Mouse (Mus musculus) embryonic facial prominence, embryonic 11.5 days (tissue): ENCODE results near the gene Nprl3. TPM values are rescaled to one million over a fixed set of nuclear protein-coding genes. Genes with fewer than 3 reads are reported as not detected.

Source experiments
- ATAC-seq: fragments of 200-750 bp; cut with Nextera tagmentation; replicated peaks from 2 replicates; pipeline ENCODE4 v1.8.0; 2017; ENCODE audit warnings: low read depth; ENCODE audit not compliant: insufficient number of reproducible peaks, low FRiP score, low TSS enrichment
- DNase-seq: peaks from one replicate; pipeline ENCODE4 v3.0.0-alpha.2; 2015; ENCODE audit warnings: low spot score
- H3K27ac ChIP-seq: fragments of 300-500 bp; sonication (generic); replicated peaks from 2 replicates; pipeline ENCODE4 v1.5.1; 2014; ENCODE audit warnings: mild to moderate bottlenecking, low read depth, low read length, control low read depth
- H3K27me3 ChIP-seq: fragments of 300-500 bp; sonication (generic); 2 replicates; pipeline ENCODE4 v1.6.1; 2014; ENCODE audit warnings: mild to moderate bottlenecking, low read length, moderate library complexity, mixed read lengths; ENCODE audit not compliant: control insufficient read depth, insufficient read depth
- H3K36me3 ChIP-seq: fragments of 300-500 bp; sonication (generic); replicated peaks from 2 replicates; pipeline ENCODE4 v1.6.1; 2014; ENCODE audit warnings: low read depth, mild to moderate bottlenecking, low read length, moderate library complexity, mixed read lengths; ENCODE audit not compliant: control insufficient read depth, insufficient read depth
- H3K4me1 ChIP-seq: fragments of 300-500 bp; sonication (generic); 2 replicates; pipeline ENCODE4 v1.6.1; 2014; ENCODE audit warnings: low read length, mixed read lengths; ENCODE audit not compliant: control insufficient read depth, insufficient read depth
- H3K4me2 ChIP-seq: fragments of 300-500 bp; sonication (generic); 2 replicates; pipeline ENCODE4 v1.6.1; 2014; ENCODE audit warnings: low read depth, mild to moderate bottlenecking, control low read depth, low read length, moderate library complexity
- H3K4me3 ChIP-seq: fragments of 300-500 bp; sonication (generic); 2 replicates; pipeline ENCODE4 v1.5.1; 2014; ENCODE audit warnings: low read depth, low read length, control low read depth
- H3K9ac ChIP-seq: fragments of 300-500 bp; sonication (generic); replicated peaks from 2 replicates; pipeline ENCODE4 v1.6.1; 2014; ENCODE audit warnings: mild to moderate bottlenecking, control low read depth, low read length
- H3K9me3 ChIP-seq: fragments of 300-500 bp; sonication (generic); replicated peaks from 2 replicates; pipeline ENCODE4 v1.6.1; 2016; ENCODE audit warnings: mild to moderate bottlenecking, low read length, inconsistent platforms, mixed read lengths; ENCODE audit not compliant: control insufficient read depth
- WGBS: fragments of 180-500 bp; shearing (Covaris S2); extraction: QIAGEN DNeasy Blood & Tissue Kit; methylation state at CpG from one replicate; pipeline ENCODE4 v1.1.7; 2014; 5-methylcytosine and 5-hydroxymethylcytosine counted together
- polyA plus RNA-seq: library from polyadenylated mRNA; unstranded; fragments of >200 nt; fragmentation: Nextera tagmentation; extraction: Ambion mirVana; gene quantifications from 2 replicates; pipeline ENCODE4 v1.2.1, GENCODE M21; 2014

Gene Nprl3
- polyA plus RNA-seq, 1 experiment from 2014 or later: 28.7 TPM

- ATAC-seq: no peak
- H3K9me3 ChIP-seq: no peaks in the 10 kb centered on the region
- DNase-seq: no peak
- 66% methylated on average over 2 of the region's 2 CpGs for WGBS
- no peak overlapping the region for H3K4me3 ChIP-seq
- no peak overlapping the region for H3K9ac ChIP-seq
- H3K27me3 ChIP-seq: no peaks in the 10 kb centered on the region
- H3K4me1 ChIP-seq: no peaks in the 10 kb centered on the region
- no peak overlapping the region for H3K27ac ChIP-seq
- no peaks in the 10 kb centered on the region for H3K36me3 ChIP-seq
- H3K4me2 ChIP-seq: no peak overlapping the region
Measured at GRCm38 (mm10) chr11:32280646-32281045, 13.1 kb upstream of the Nprl3 start.

- no peak overlapping the region for H3K4me3 ChIP-seq
- no peak overlapping the region for H3K9ac ChIP-seq
- no peaks in the 10 kb centered on the region for H3K4me1 ChIP-seq
- peak; percentile 12; the same call in 1 of the 2 replicates for ATAC-seq
- H3K4me2 ChIP-seq: no peak overlapping the region
- H3K36me3 ChIP-seq: no peaks in the 10 kb centered on the region
- WGBS: 84% methylated on average over 12 of the region's 12 CpGs
- DNase-seq: no peak
- H3K27me3 ChIP-seq: no peaks in the 10 kb centered on the region
- H3K9me3 ChIP-seq: no peaks in the 10 kb centered on the region
- no peak overlapping the region for H3K27ac ChIP-seq
Measured at GRCm38 (mm10) chr11:32278458-32278957, 11.0 kb upstream of the Nprl3 start.

GRCm38 (mm10) chr11:32277736-32278457 is 10.4 kb upstream of the Nprl3 start:
- Histone ChIP-seq H3K27me3 (no peaks in the 10 kb centered on the region), H3K36me3 (no peaks in the 10 kb centered on the region), H3K4me1 (no peaks in the 10 kb centered on the region), H3K27ac (no peak overlapping the region), H3K4me2 (no peak overlapping the region), H3K9me3 (no peaks in the 10 kb centered on the region), H3K9ac (no peak overlapping the region), H3K4me3 (no peak overlapping the region)
- 72% methylated on average over 21 of the region's 21 CpGs for WGBS
- DNase-seq (no peak), ATAC-seq (peak; percentile 66; the same call in 1 of the 2 replicates)

- H3K4me2 ChIP-seq: no peak within 1 kb of the TSS
- 71% methylated on average over 3 of the region's 3 CpGs for WGBS
Measured at GRCm38 (mm10) chr11:32276347-32276746, 8.8 kb upstream of the Nprl3 start, which contains the start of gene Hba-x. Gene Hba-x (plus strand): TSS chr11:32276400.

GRCm38 (mm10) chr11:32271178-32271577 is 3.7 kb upstream of the Nprl3 start:
- no peaks in the 10 kb centered on the region for H3K4me1 ChIP-seq
- ATAC-seq: no peak
- no peak overlapping the region for H3K27ac ChIP-seq
- 51% methylated on average over 4 of the region's 4 CpGs for WGBS
- no peak overlapping the region for H3K4me2 ChIP-seq
- no peaks in the 10 kb centered on the region for H3K27me3 ChIP-seq
- no peaks in the 10 kb centered on the region for H3K36me3 ChIP-seq
- H3K9me3 ChIP-seq: no peaks in the 10 kb centered on the region
- no peak overlapping the region for H3K9ac ChIP-seq
- H3K4me3 ChIP-seq: no peak overlapping the region
- no peak for DNase-seq

More at GRCm38 (mm10) chr11:32276347-32276746, 8.8 kb upstream of the Nprl3 start, which contains the start of gene Hba-x:
- Histone ChIP-seq H3K27ac (no peak within 1 kb of the TSS), H3K36me3 (no peaks in the 10 kb centered on the region), H3K4me3 (no peak within 1 kb of the TSS), H3K4me1 (no peaks in the 10 kb centered on the region), H3K9me3 (no peaks in the 10 kb centered on the region), H3K27me3 (no peaks in the 10 kb centered on the region), H3K9ac (no peak within 1 kb of the TSS)
- ATAC-seq (no peak), DNase-seq (no peak)

GRCm38 (mm10) chr11:32268952-32269351 is 1.4 kb upstream of the Nprl3 start:
- H3K36me3 ChIP-seq: no peaks in the 10 kb centered on the region
- H3K4me2 ChIP-seq: no peak overlapping the region
- H3K9me3 ChIP-seq: no peaks in the 10 kb centered on the region
- 84% methylated on average over 5 of the region's 5 CpGs for whole genome bisulfite sequencing
- H3K9ac ChIP-seq: no peak overlapping the region
- no peak for DNase-seq
- H3K27me3 ChIP-seq: no peaks in the 10 kb centered on the region
- no peak overlapping the region for H3K27ac ChIP-seq
- H3K4me3 ChIP-seq: no peak overlapping the region
- H3K4me1 ChIP-seq: no peaks in the 10 kb centered on the region
- ATAC-seq: no peak

- H3K9me3 ChIP-seq: no peaks in the 10 kb centered on the region
- H3K27me3 ChIP-seq: no peaks in the 10 kb centered on the region
- no peak for DNase-seq
- H3K36me3 ChIP-seq: no peaks in the 10 kb centered on the region
- no peaks in the 10 kb centered on the region for H3K4me1 ChIP-seq
- H3K4me3 ChIP-seq: peak overlapping the region; percentile 75
- WGBS: 23% methylated on average over 5 of the region's 5 CpGs
- peak overlapping the region; percentile 91 for H3K9ac ChIP-seq
- peak overlapping the region; percentile 61 for H3K4me2 ChIP-seq
- peak; percentile 22 for ATAC-seq
- 0 out of 2 replicates have a peak overlapping the region, but pooled peaks have one; percentile 91 for H3K27ac ChIP-seq
Measured at GRCm38 (mm10) chr11:32267964-32268363, 457 bp upstream of the Nprl3 start.

GRCm38 (mm10) chr11:32266776-32267175 is 731 bp downstream of the Nprl3 start:
- Histone ChIP-seq H3K9me3 (no peaks in the 10 kb centered on the region), H3K4me3 (peak overlapping the region; percentile 75), H3K4me2 (peak overlapping the region; percentile 61), H3K9ac (peak overlapping the region; percentile 91), H3K27me3 (no peaks in the 10 kb centered on the region), H3K4me1 (no peaks in the 10 kb centered on the region), H3K27ac (peak overlapping the region; percentile 91), H3K36me3 (no peaks in the 10 kb centered on the region)
- ATAC-seq: no peak
- WGBS: 33% methylated on average over 6 of the region's 6 CpGs
- peak; percentile 15 for DNase-seq
